Mouse (Mus musculus): Measurements from ENCODE around the gene Tnfrsf25. TPM values are rescaled to one million over a fixed set of nuclear protein-coding genes. Genes with fewer than 3 reads are reported as not detected.

Gene Tnfrsf25
- polyA plus RNA-seq, 1 experiment from 2014 or later = 0.95 TPM

GRCm38 (mm10) chr4:152074548-152074947 is 41.2 kb upstream of the Tnfrsf25 start:
- WGBS = 87% methylated on average over 9 of the region's 9 CpGs
- no peak overlapping the region for H3K27ac ChIP-seq
- H3K36me3 ChIP-seq (replicated peaks; ENCODE audit: control insufficient read depth, insufficient read depth) = no peaks in the 10 kb centered on the region
- no peak overlapping the region for H3K9ac ChIP-seq
- no peak overlapping the region for H3K4me3 ChIP-seq (replicated peaks; ENCODE audit: low read length)
- H3K4me1 ChIP-seq (replicated peaks; ENCODE audit: control insufficient read depth, insufficient read depth, low read length) = peaks cover 5% of the 10 kb centered on the region; the same call in 1 of the 2 replicates
- H3K9me3 ChIP-seq (ENCODE audit: control insufficient read depth, low read length) = no peaks in the 10 kb centered on the region
- no peak overlapping the region for H3K4me2 ChIP-seq (replicated peaks)
- ATAC-seq (ENCODE audit: low FRiP score) (no peak), DNase-seq (ENCODE audit: low spot score) (no peak)
- H3K27me3 ChIP-seq (ENCODE audit: control insufficient read depth, insufficient read depth, low read length) = no peaks in the 10 kb centered on the region

- H3K9ac ChIP-seq = no peak overlapping the region
- no peak overlapping the region for H3K4me2 ChIP-seq (replicated peaks)
- H3K4me1 ChIP-seq (replicated peaks; ENCODE audit: control insufficient read depth, insufficient read depth, low read length) = peaks cover 5% of the 10 kb centered on the region; the same call in 1 of the 2 replicates
- DNase-seq (ENCODE audit: low spot score) (no peak), ATAC-seq (ENCODE audit: low FRiP score) (no peak)
- H3K36me3 ChIP-seq (replicated peaks; ENCODE audit: control insufficient read depth, insufficient read depth) = no peaks in the 10 kb centered on the region
- no peak overlapping the region for H3K4me3 ChIP-seq (replicated peaks; ENCODE audit: low read length)
- no peaks in the 10 kb centered on the region for H3K9me3 ChIP-seq (ENCODE audit: control insufficient read depth, low read length)
- no peaks in the 10 kb centered on the region for H3K27me3 ChIP-seq (ENCODE audit: control insufficient read depth, insufficient read depth, low read length)
- 88% methylated on average over 9 of the region's 9 CpGs for WGBS
- H3K27ac ChIP-seq = no peak overlapping the region
Observed at GRCm38 (mm10) chr4:152077191-152077590, 38.5 kb upstream of the Tnfrsf25 start.

- H3K9me3 ChIP-seq (ENCODE audit: control insufficient read depth, low read length) = no peaks in the 10 kb centered on the region
- H3K4me2 ChIP-seq (replicated peaks) = no peak overlapping the region
- no peaks in the 10 kb centered on the region for H3K36me3 ChIP-seq (replicated peaks; ENCODE audit: control insufficient read depth, insufficient read depth)
- DNase-seq (ENCODE audit: low spot score) (no peak), ATAC-seq (ENCODE audit: low FRiP score) (no peak)
- WGBS = 90% methylated on average over 10 of the region's 10 CpGs
- H3K9ac ChIP-seq = no peak overlapping the region
- no peaks in the 10 kb centered on the region for H3K4me1 ChIP-seq (replicated peaks; ENCODE audit: control insufficient read depth, insufficient read depth, low read length)
- no peak overlapping the region for H3K27ac ChIP-seq
- no peaks in the 10 kb centered on the region for H3K27me3 ChIP-seq (ENCODE audit: control insufficient read depth, insufficient read depth, low read length)
- no peak overlapping the region for H3K4me3 ChIP-seq (replicated peaks; ENCODE audit: low read length)
Observed at GRCm38 (mm10) chr4:152078105-152078530, 37.6 kb upstream of the Tnfrsf25 start.

GRCm38 (mm10) chr4:152079261-152079660 is 36.5 kb upstream of the Tnfrsf25 start:
- Histone ChIP-seq H3K9ac (no peak overlapping the region), H3K4me3 (replicated peaks; ENCODE audit: low read length) (no peak overlapping the region), H3K4me2 (replicated peaks) (no peak overlapping the region), H3K36me3 (replicated peaks; ENCODE audit: control insufficient read depth, insufficient read depth) (no peaks in the 10 kb centered on the region), H3K4me1 (replicated peaks; ENCODE audit: control insufficient read depth, insufficient read depth, low read length) (no peaks in the 10 kb centered on the region), H3K9me3 (ENCODE audit: control insufficient read depth, low read length) (no peaks in the 10 kb centered on the region), H3K27me3 (ENCODE audit: control insufficient read depth, insufficient read depth, low read length) (no peaks in the 10 kb centered on the region), H3K27ac (no peak overlapping the region)
- DNase-seq (ENCODE audit: low spot score) (no peak), ATAC-seq (ENCODE audit: low FRiP score) (no peak)
- 91% methylated on average over 3 of the region's 3 CpGs for WGBS

DNA sequence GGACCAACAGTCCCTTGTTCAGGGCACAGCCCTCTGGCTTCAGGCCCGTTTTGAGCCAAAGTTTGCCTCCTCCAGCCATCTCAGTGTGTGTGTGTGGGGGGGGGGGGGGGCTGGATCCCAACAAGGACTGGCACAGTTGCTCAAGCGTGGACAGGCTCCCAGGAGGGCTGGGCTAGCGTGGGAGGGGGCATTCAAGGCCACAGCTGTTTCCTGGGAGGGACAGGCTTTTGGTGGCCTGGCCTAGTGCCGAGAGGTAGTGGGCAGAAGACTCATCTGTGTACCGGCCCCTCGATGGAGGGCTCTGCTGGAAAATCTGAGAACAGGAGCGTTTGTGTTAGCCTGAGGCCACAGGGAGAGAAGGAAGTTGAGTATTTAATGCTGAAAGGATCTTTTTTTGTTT is 35.8 kb upstream of the Tnfrsf25 start:
- H3K9me3 ChIP-seq (ENCODE audit: control insufficient read depth, low read length) = no peaks in the 10 kb centered on the region
- H3K36me3 ChIP-seq (replicated peaks; ENCODE audit: control insufficient read depth, insufficient read depth) = no peaks in the 10 kb centered on the region
- ATAC-seq (ENCODE audit: low FRiP score) = no peak

GRCm38 (mm10) chr4:152083611-152084220 is 32.0 kb upstream of the Tnfrsf25 start:
- Histone ChIP-seq H3K27ac (no peak overlapping the region), H3K4me3 (replicated peaks; ENCODE audit: low read length) (no peak overlapping the region), H3K9me3 (ENCODE audit: control insufficient read depth, low read length) (no peaks in the 10 kb centered on the region), H3K9ac (no peak overlapping the region), H3K36me3 (replicated peaks; ENCODE audit: control insufficient read depth, insufficient read depth) (no peaks in the 10 kb centered on the region), H3K4me2 (replicated peaks) (no peak overlapping the region), H3K27me3 (ENCODE audit: control insufficient read depth, insufficient read depth, low read length) (no peaks in the 10 kb centered on the region), H3K4me1 (replicated peaks; ENCODE audit: control insufficient read depth, insufficient read depth, low read length) (peaks cover 18% of the 10 kb centered on the region)
- ATAC-seq (ENCODE audit: low FRiP score) (no peak), DNase-seq (ENCODE audit: low spot score) (no peak)
- 73% methylated on average over 7 of the region's 7 CpGs for WGBS

More for the DNA sequence above, 35.8 kb upstream of the Tnfrsf25 start:
- H3K9ac ChIP-seq = no peak overlapping the region
- no peak overlapping the region for H3K4me2 ChIP-seq (replicated peaks)
- no peak overlapping the region for H3K4me3 ChIP-seq (replicated peaks; ENCODE audit: low read length)
- no peak for DNase-seq (ENCODE audit: low spot score)
- no peaks in the 10 kb centered on the region for H3K4me1 ChIP-seq (replicated peaks; ENCODE audit: control insufficient read depth, insufficient read depth, low read length)
- H3K27ac ChIP-seq = no peak overlapping the region
- 66% methylated on average over 7 of the region's 7 CpGs for WGBS
- H3K27me3 ChIP-seq (ENCODE audit: control insufficient read depth, insufficient read depth, low read length) = no peaks in the 10 kb centered on the region

DNA sequence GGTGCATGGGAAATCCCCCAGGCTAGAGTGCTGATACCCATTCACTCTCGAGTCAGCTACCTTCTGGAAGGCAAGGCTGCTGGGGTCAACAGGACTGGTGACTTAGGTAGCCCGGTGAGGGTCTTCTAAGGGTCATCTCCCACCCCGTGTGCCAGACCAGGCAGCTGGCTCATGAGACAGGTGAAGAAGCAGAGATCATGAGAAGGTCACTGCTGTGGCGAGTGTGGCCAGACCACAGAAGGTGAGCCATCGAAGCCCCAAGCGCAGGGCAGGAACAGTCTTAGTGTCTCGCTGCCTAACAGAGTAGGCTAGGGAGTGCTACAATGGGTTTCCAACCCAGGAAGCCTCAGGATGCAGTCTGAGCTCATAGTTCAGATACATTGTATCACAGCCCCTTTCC is 31.1 kb upstream of the Tnfrsf25 start:
- Histone ChIP-seq H3K4me1 (replicated peaks; ENCODE audit: control insufficient read depth, insufficient read depth, low read length) (peaks cover 20% of the 10 kb centered on the region), H3K9ac (no peak overlapping the region), H3K9me3 (ENCODE audit: control insufficient read depth, low read length) (no peaks in the 10 kb centered on the region), H3K36me3 (replicated peaks; ENCODE audit: control insufficient read depth, insufficient read depth) (no peaks in the 10 kb centered on the region; the same call in 1 of the 2 replicates), H3K4me2 (replicated peaks) (no peak overlapping the region), H3K4me3 (replicated peaks; ENCODE audit: low read length) (no peak overlapping the region), H3K27ac (no peak overlapping the region), H3K27me3 (ENCODE audit: control insufficient read depth, insufficient read depth, low read length) (no peaks in the 10 kb centered on the region)
- DNase-seq (ENCODE audit: low spot score) (no peak), ATAC-seq (ENCODE audit: low FRiP score) (no peak)
- WGBS = 91% methylated on average over 7 of the region's 7 CpGs

DNA sequence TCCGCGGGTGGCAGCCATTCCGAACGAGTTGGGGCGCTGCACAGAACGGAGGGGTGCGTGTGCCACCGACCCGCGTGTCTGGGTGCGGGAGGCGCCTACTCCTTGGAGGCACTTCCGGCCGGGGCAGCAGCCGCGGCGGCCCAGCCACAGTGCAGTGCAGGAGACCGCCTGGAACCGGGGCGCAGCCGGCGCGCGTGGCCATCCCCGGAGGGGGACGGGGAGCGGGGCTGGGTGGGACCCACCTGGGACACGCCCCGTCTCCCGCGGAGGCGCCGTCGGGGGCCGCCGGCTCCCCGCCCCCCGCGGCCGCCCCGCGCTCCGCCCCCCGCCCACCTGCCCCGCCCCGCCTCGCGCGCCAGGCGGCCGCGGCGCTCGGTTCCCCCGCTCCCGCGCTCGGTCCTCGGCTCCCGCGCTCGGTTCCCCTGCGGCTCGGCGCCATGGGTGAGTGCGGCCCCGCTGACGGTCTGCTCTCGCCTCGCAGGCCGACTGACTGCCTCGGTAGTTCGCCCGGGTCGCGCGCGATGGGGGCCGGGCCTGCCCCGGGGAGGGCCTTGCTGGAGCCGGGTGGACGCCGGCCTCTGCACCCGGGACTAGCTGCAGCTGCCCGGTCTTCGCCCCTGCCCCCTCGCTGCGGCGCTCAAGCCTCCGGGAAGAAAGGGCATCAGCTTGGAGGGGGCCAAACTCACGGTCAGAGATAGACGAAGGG is 29.1 kb upstream of the Tnfrsf25 start:
- DNase-seq (ENCODE audit: low spot score) (no peak), ATAC-seq (ENCODE audit: low FRiP score) (peak; percentile 75; the same call in 1 of the 2 replicates)
- H3K27me3 ChIP-seq (ENCODE audit: control insufficient read depth, insufficient read depth, low read length) = no peaks in the 10 kb centered on the region
- peak overlapping the region; percentile 73 for H3K4me2 ChIP-seq (replicated peaks)
- H3K9ac ChIP-seq = peak overlapping the region; percentile 80
- WGBS = under 1% methylated on average over 70 of the region's 92 CpGs
- H3K27ac ChIP-seq = no peak overlapping the region; the same call in 1 of the 2 replicates
- peak overlapping the region; percentile 65 for H3K4me3 ChIP-seq (replicated peaks; ENCODE audit: low read length)
- H3K36me3 ChIP-seq (replicated peaks; ENCODE audit: control insufficient read depth, insufficient read depth) = no peaks in the 10 kb centered on the region; the same call in 1 of the 2 replicates
- peaks cover 20% of the 10 kb centered on the region for H3K4me1 ChIP-seq (replicated peaks; ENCODE audit: control insufficient read depth, insufficient read depth, low read length)
- no peaks in the 10 kb centered on the region for H3K9me3 ChIP-seq (ENCODE audit: control insufficient read depth, low read length)

DNA sequence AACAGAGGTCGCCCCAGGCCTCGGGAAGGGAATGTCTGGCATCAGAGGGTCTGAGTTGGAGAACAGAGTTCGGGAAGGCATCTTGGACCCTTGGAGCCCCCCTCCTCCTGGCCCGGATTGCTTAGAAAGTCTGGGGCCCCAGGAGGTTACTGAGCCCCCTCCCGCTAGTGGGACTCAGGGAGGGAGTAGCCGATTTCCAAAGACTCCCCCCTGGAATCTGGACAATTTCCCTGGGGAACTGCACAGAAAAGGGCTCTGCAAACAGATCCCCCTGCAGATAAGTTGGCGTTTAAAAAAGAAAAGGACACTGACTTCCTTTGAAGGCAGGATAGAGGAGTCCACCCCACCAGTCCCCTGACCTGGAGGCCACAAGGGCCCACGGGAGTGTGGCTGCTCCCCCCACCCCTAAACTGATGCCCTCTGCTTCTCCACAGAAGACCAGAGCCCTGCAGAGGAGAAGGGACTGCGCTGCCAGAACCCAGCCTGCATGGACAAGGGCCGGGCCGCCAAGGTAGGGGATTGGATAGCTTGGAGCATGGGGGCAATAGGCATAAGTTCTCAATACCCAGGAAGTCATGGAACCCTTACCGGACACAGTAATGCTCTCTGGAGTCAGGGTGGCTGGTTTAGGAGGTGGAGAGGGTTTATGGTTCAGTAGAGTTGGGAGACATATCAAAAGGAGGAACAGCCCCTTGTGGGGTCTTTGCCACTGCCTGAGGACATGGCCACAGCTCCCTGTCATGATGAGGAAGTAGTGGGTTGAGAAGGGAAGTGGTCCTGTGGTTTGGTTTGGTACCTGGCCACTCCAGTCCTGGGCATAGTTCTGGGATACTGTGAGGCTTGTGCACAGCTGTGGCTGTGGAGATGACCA is 28.3 kb upstream of the Tnfrsf25 start:
- no peaks in the 10 kb centered on the region for H3K9me3 ChIP-seq (ENCODE audit: control insufficient read depth, low read length)
- peak overlapping the region; percentile 80 for H3K9ac ChIP-seq
- H3K4me1 ChIP-seq (replicated peaks; ENCODE audit: control insufficient read depth, insufficient read depth, low read length) = peaks cover 20% of the 10 kb centered on the region
- H3K27me3 ChIP-seq (ENCODE audit: control insufficient read depth, insufficient read depth, low read length) = no peaks in the 10 kb centered on the region
- H3K4me2 ChIP-seq (replicated peaks) = peak overlapping the region; percentile 73
- ATAC-seq (ENCODE audit: low FRiP score) (no peak), DNase-seq (ENCODE audit: low spot score) (no peak)
- no peaks in the 10 kb centered on the region; the same call in 1 of the 2 replicates for H3K36me3 ChIP-seq (replicated peaks; ENCODE audit: control insufficient read depth, insufficient read depth)
- WGBS = 5% methylated on average over 12 of the region's 12 CpGs
- no peak overlapping the region for H3K27ac ChIP-seq
- H3K4me3 ChIP-seq (replicated peaks; ENCODE audit: low read length) = peak overlapping the region; percentile 65

Data from hindbrain, embryonic 14.5 days (tissue).